Mouse (Mus musculus): ENCODE data around the gene Pigyl. TPM values are rescaled to one million over a fixed set of nuclear protein-coding genes. Genes with fewer than 3 reads are reported as not detected.

The Pigyl gene
- polyA plus RNA-seq, 1 experiment from 2014 or later, result 88.2 TPM

GRCm38 (mm10) chr9:22165964-22166363, 9.3 kb downstream of the Pigyl start:
- Histone ChIP-seq H3K9me3 (no peaks in the 10 kb centered on the region), H3K4me2 (no peak overlapping the region), H3K27me3 (peaks cover 15% of the 10 kb centered on the region; the same call in 1 of the 2 replicates), H3K4me1 (replicated peaks) (peaks cover 8% of the 10 kb centered on the region; the same call in 1 of the 2 replicates), H3K27ac (no peak overlapping the region), H3K36me3 (no peaks in the 10 kb centered on the region), H3K4me3 (no peak overlapping the region), H3K9ac (no peak overlapping the region)
- ATAC-seq (ENCODE audit: low FRiP score), result no peak
- WGBS, result 58% methylated on average over 6 of the region's 6 CpGs

- H3K4me2 ChIP-seq, result no peak overlapping the region
- no peak overlapping the region for H3K27ac ChIP-seq
These were observed 10.0 kb downstream of the Pigyl start for GRCm38 (mm10) chr9:22166686-22167085.

GRCm38 (mm10) chr9:22167751-22168150, 11.1 kb downstream of the Pigyl start:
- Histone ChIP-seq H3K4me1 (replicated peaks) (peaks cover 8% of the 10 kb centered on the region; the same call in 1 of the 2 replicates), H3K9me3 (no peaks in the 10 kb centered on the region), H3K9ac (no peak overlapping the region), H3K27me3 (peaks cover 12% of the 10 kb centered on the region; the same call in 1 of the 2 replicates), H3K4me2 (no peak overlapping the region), H3K4me3 (no peak overlapping the region), H3K36me3 (no peaks in the 10 kb centered on the region), H3K27ac (no peak overlapping the region)
- no peak for ATAC-seq (ENCODE audit: low FRiP score)
- 98% methylated on average over 4 of the region's 4 CpGs for WGBS

More at GRCm38 (mm10) chr9:22166686-22167085, 10.0 kb downstream of the Pigyl start:
- Histone ChIP-seq H3K4me1 (replicated peaks) (peaks cover 8% of the 10 kb centered on the region; the same call in 1 of the 2 replicates), H3K4me3 (no peak overlapping the region), H3K9ac (no peak overlapping the region), H3K36me3 (no peaks in the 10 kb centered on the region), H3K27me3 (peaks cover 15% of the 10 kb centered on the region; the same call in 1 of the 2 replicates), H3K9me3 (no peaks in the 10 kb centered on the region)
- WGBS, result 90% methylated on average over 10 of the region's 10 CpGs
- ATAC-seq (ENCODE audit: low FRiP score), result no peak

GRCm38 (mm10) chr9:22169327-22169726, 12.7 kb downstream of the Pigyl start:
- H3K4me2 ChIP-seq, result no peak overlapping the region
- H3K4me3 ChIP-seq, result no peak overlapping the region
- 94% methylated on average over 11 of the region's 11 CpGs for WGBS
- ATAC-seq (ENCODE audit: low FRiP score), result no peak
- peaks cover 5% of the 10 kb centered on the region; the same call in 1 of the 2 replicates for H3K4me1 ChIP-seq (replicated peaks)
- H3K27ac ChIP-seq, result no peak overlapping the region
- no peaks in the 10 kb centered on the region for H3K27me3 ChIP-seq
- H3K36me3 ChIP-seq, result no peaks in the 10 kb centered on the region
- H3K9ac ChIP-seq, result no peak overlapping the region
- H3K9me3 ChIP-seq, result no peaks in the 10 kb centered on the region

GRCm38 (mm10) chr9:22172318-22172717, 15.7 kb downstream of the Pigyl start:
- Histone ChIP-seq H3K36me3 (no peaks in the 10 kb centered on the region), H3K9ac (no peak overlapping the region), H3K4me1 (replicated peaks) (no peaks in the 10 kb centered on the region), H3K4me3 (no peak overlapping the region), H3K9me3 (peaks cover 6% of the 10 kb centered on the region; the same call in 1 of the 2 replicates), H3K4me2 (no peak overlapping the region), H3K27me3 (no peaks in the 10 kb centered on the region), H3K27ac (no peak overlapping the region)
- WGBS, result 93% methylated on average over 4 of the region's 4 CpGs
- no peak for ATAC-seq (ENCODE audit: low FRiP score)

- H3K4me1 ChIP-seq (replicated peaks), result peaks cover 9% of the 10 kb centered on the region
- H3K9me3 ChIP-seq, result peaks cover 9% of the 10 kb centered on the region
- peak within 1 kb of the TSS; percentile 43 for H3K4me3 ChIP-seq
- H3K27me3 ChIP-seq, result peaks cover 17% of the 10 kb centered on the region
- no peaks in the 10 kb centered on the region for H3K36me3 ChIP-seq
- H3K27ac ChIP-seq, result no peak within 1 kb of the TSS; the same call in 1 of the 2 replicates
- peak; percentile 88 for ATAC-seq (ENCODE audit: low FRiP score)
- H3K9ac ChIP-seq, result peak within 1 kb of the TSS; percentile 64
- WGBS, result 17% methylated on average over 43 of the region's 43 CpGs
- peak within 1 kb of the TSS; percentile 68 for H3K4me2 ChIP-seq
These were observed 31.5 kb downstream of the Pigyl start, which contains the start of gene Zfp872 for GRCm38 (mm10) chr9:22188025-22188611. TSS of gene Zfp872 (plus strand) at chr9:22188090.

- ATAC-seq (ENCODE audit: low FRiP score), result no peak
These were observed 39.8 kb downstream of the Pigyl start for GRCm38 (mm10) chr9:22196412-22196811.

More at GRCm38 (mm10) chr9:22196412-22196811, 39.8 kb downstream of the Pigyl start:
- H3K36me3 ChIP-seq, result 0 out of 2 replicates have a peak, but pooled peaks cover 12% of the 10 kb centered on the region
- H3K27me3 ChIP-seq, result no peaks in the 10 kb centered on the region
- H3K9me3 ChIP-seq, result peaks cover 19% of the 10 kb centered on the region
- H3K27ac ChIP-seq, result no peak overlapping the region
- H3K4me2 ChIP-seq, result no peak overlapping the region
- 49% methylated on average over 5 of the region's 5 CpGs for WGBS
- no peaks in the 10 kb centered on the region for H3K4me1 ChIP-seq (replicated peaks)
- H3K4me3 ChIP-seq, result no peak overlapping the region
- no peak overlapping the region for H3K9ac ChIP-seq

Small RNA genes within 50 kb of the gene (microRNA-seq; reads per million reads assigned to microRNA genes)
- gene Mir7084, result not detected

Other genes starting within 250 kb of the Pigyl start
- gene Rab3d, start 238.7 kb upstream of the Pigyl start, polyA plus RNA-seq (2015; fragmentation: Nextera tagmentation; extraction: Ambion mirVana), result 15.9 and 18.5 TPM in 2 replicates
- 8.9 and 10.4 TPM in 2 replicates for gene Ccdc159, start 229.4 kb upstream of the Pigyl start, polyA plus RNA-seq (2015; fragmentation: Nextera tagmentation; extraction: Ambion mirVana)
- gene Tmem205, start 229.3 kb upstream of the Pigyl start, polyA plus RNA-seq (2015; fragmentation: Nextera tagmentation; extraction: Ambion mirVana), result 47.1 and 48.2 TPM in 2 replicates
- gene Plppr2, start 219.8 kb upstream of the Pigyl start, polyA plus RNA-seq (2015; fragmentation: Nextera tagmentation; extraction: Ambion mirVana), result 67.5 and 71.4 TPM in 2 replicates
- gene Swsap1, start 201.1 kb upstream of the Pigyl start, polyA plus RNA-seq (2015; fragmentation: Nextera tagmentation; extraction: Ambion mirVana), result 9.1 and 9.7 TPM in 2 replicates
- 1.9 and 2.2 TPM in 2 replicates for gene Epor, start 193.3 kb upstream of the Pigyl start, polyA plus RNA-seq (2015; fragmentation: Nextera tagmentation; extraction: Ambion mirVana)
- 1.1 TPM in 2 replicates for gene Rgl3, start 167.4 kb upstream of the Pigyl start, polyA plus RNA-seq (2015; fragmentation: Nextera tagmentation; extraction: Ambion mirVana)
- gene Ccdc151, start 154.2 kb upstream of the Pigyl start, polyA plus RNA-seq (2015; fragmentation: Nextera tagmentation; extraction: Ambion mirVana), result 4.1 and 4.4 TPM in 2 replicates
- 99.3 and 101 TPM in 2 replicates for gene Prkcsh, start 154.0 kb upstream of the Pigyl start, polyA plus RNA-seq (2015; fragmentation: Nextera tagmentation; extraction: Ambion mirVana)
- 80.6 and 81.7 TPM in 2 replicates for gene Elavl3, start 104.8 kb upstream of the Pigyl start, polyA plus RNA-seq (2015; fragmentation: Nextera tagmentation; extraction: Ambion mirVana)
- gene Gm49318, start 85.6 kb upstream of the Pigyl start, polyA plus RNA-seq (2015; fragmentation: Nextera tagmentation; extraction: Ambion mirVana), result not detected in 2 replicates
- 17.7 and 19.5 TPM in 2 replicates for gene Zfp653, start 85.5 kb upstream of the Pigyl start, polyA plus RNA-seq (2015; fragmentation: Nextera tagmentation; extraction: Ambion mirVana)
- gene Ecsit, start 71.4 kb upstream of the Pigyl start, polyA plus RNA-seq (2015; fragmentation: Nextera tagmentation; extraction: Ambion mirVana), result 53.5 and 56.5 TPM in 2 replicates
- 1.4 and 4.5 TPM in 2 replicates for gene Cnn1, start 57.6 kb upstream of the Pigyl start, polyA plus RNA-seq (2015; fragmentation: Nextera tagmentation; extraction: Ambion mirVana)
- gene Elof1, start 39.7 kb upstream of the Pigyl start, polyA plus RNA-seq (2015; fragmentation: Nextera tagmentation; extraction: Ambion mirVana), result 179 and 185 TPM in 2 replicates
- 0.82 and 0.98 TPM in 2 replicates for gene Acp5, start 21.1 kb upstream of the Pigyl start, polyA plus RNA-seq (2015; fragmentation: Nextera tagmentation; extraction: Ambion mirVana)
- 0.17 TPM in 1 of 2 replicates, not detected in the other for gene Zfp872, start 31.2 kb downstream of the Pigyl start, polyA plus RNA-seq (2015; fragmentation: Nextera tagmentation; extraction: Ambion mirVana)
- 9.0 and 10.9 TPM in 2 replicates for gene Zfp809, start 68.9 kb downstream of the Pigyl start, polyA plus RNA-seq (2015; fragmentation: Nextera tagmentation; extraction: Ambion mirVana)
- gene Zfp599, start 103.0 kb downstream of the Pigyl start, polyA plus RNA-seq (2015; fragmentation: Nextera tagmentation; extraction: Ambion mirVana), result 7.5 and 7.6 TPM in 2 replicates
- gene Zfp810, start 150.8 kb downstream of the Pigyl start, polyA plus RNA-seq (2015; fragmentation: Nextera tagmentation; extraction: Ambion mirVana), result 36.0 and 40.6 TPM in 2 replicates
- 5.8 and 7.0 TPM in 2 replicates for gene Anln, start 232.3 kb downstream of the Pigyl start, polyA plus RNA-seq (2015; fragmentation: Nextera tagmentation; extraction: Ambion mirVana)